Mouse (Mus musculus): ENCODE data around the gene a.

Gene a

GRCm38 (mm10) chr2:154790656-154791483, at the start of gene a, which contains the start of gene Raly:
TSS of gene a (plus strand) at chr2:154791402.
TSS of gene Raly (plus strand) at chr2:154791096.
- in situ Hi-C loops (cut with MboI), result no loop called here

GRCm38 (mm10) chr2:154742911-154743819, 48.0 kb upstream of the a start:
- in situ Hi-C loops (cut with MboI), result no loop called here

DNA sequence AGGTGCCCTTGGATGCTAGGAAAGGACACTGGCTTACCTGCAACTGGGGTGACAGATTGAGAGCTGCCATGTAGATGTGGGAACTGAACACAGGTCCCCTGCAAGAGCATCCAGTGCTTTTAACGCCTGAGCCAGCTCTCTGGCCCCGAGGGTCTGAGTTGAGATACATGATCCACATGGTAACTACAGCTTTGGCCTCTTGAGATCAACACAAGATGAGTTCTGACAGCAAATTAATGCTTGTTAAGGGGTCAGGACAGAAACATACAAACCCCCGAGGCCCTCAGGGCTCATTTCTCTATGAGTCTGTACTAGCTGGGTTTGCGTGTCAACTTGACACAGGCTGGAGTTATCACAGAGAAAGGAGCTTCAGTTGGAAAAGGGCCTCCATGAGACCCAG, 47.3 kb upstream of the a start:
- in situ Hi-C loops (cut with MboI), result no loop called here

GRCm38 (mm10) chr2:154748383-154748782, 42.8 kb upstream of the a start:
- in situ Hi-C loops (cut with MboI), result no loop called here

DNA sequence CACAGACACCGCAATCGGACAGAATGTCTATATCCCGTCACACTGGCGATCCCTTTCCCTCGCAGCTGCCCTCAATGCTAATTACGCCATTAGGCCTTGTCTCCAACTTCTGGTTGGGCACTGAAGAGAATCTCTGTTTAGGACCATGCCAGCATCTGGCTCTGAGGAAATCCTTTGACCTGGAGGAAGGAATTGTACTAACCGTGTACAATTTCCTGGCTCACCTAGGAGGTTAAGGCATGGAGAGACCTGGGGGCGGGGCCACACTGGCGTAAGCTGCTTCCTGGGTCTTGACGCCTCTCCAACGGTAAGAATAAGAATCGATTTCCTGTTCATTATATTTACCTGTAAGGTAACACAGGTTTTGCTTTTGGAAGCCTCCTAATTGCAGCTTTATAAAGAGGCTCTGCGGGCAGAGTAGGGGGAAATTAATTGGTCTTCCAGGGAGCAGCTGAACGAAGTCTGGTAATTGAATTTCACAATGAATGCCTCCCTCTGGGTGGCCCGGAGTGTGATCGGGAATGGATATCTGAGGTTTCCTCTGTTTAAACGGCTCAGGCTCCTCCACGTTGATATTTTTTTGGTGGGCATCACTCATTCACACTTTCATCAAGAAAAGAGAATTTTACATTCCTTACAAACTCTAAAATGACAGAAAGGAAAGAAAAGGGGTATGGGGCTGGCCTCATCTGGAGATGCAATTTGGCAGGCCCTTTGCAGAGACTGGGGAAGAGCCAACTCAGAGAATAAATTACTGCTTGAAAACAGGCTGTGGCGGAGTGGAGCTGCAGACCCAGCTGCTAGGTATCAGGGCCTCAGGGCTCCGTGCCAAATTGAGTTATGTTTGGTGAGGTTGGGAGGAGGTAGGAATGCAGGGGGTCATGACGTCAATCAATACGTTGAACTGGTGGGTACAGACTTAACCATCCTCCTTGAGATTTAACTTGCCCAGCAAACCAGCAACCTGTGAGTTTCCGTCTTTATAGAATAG, 41.9 kb upstream of the a start:
- in situ Hi-C loops (cut with MboI), result no loop called here

DNA sequence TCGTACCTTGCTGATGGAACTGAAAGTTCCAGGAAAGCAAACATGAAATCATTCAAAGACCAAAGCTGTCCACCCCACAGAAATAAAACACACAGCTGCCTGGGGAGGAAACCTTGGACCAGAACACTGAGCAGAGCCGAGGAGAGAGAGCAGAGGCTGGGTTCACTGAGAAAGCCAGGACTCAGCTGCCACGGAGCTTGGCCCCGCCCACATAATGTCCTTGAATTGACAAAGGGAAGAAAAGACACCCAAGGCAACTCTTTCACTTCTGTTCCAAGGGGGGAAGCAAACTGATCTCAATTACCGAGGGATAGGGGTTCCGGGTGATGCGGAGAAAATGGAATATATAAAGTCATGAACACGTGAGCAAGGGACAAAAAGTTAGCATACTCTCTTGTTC, 39.3 kb upstream of the a start:
- in situ Hi-C loops (cut with MboI), result no loop called here

DNA sequence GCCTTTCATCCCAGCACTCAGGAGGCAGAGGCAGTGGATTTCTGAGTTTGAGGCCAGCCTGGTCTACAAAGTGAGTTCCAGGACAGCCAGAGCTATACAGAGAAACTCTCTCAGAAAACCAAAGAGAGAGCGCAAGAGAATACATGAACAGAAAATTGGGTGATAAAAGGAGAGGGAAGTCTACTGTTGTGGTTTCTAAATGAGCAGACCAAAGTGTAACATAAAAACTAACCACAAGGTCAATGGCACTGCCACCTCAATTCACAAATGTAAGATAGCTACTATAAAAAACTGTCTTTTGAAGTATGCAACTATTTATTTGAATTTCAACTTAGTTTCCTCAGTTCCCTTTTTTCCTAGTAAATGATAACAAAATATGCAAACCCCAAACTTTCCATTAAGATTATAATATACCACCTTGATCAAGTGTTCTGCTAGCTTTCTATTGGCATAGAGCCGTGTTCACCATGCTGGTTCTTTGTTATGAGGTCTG, 37.1 kb upstream of the a start:
- in situ Hi-C loops (cut with MboI), result no loop called here

GRCm38 (mm10) chr2:154755791-154756190, 35.4 kb upstream of the a start:
- in situ Hi-C loops (cut with MboI), result no loop called here

GRCm38 (mm10) chr2:154757691-154758090, 33.5 kb upstream of the a start:
- in situ Hi-C loops (cut with MboI), result no loop called here

- in situ Hi-C loops (cut with MboI), result no loop called here
Observed at GRCm38 (mm10) chr2:154758454-154758853, 32.7 kb upstream of the a start.

- in situ Hi-C loops (cut with MboI), result no loop called here
Observed at GRCm38 (mm10) chr2:154763226-154763625, 28.0 kb upstream of the a start.

- in situ Hi-C loops (cut with MboI), result no loop called here
Observed at GRCm38 (mm10) chr2:154764828-154765497, 26.2 kb upstream of the a start.

- in situ Hi-C loops (cut with MboI), result no loop called here
Observed at GRCm38 (mm10) chr2:154765554-154766008, 25.6 kb upstream of the a start.

DNA sequence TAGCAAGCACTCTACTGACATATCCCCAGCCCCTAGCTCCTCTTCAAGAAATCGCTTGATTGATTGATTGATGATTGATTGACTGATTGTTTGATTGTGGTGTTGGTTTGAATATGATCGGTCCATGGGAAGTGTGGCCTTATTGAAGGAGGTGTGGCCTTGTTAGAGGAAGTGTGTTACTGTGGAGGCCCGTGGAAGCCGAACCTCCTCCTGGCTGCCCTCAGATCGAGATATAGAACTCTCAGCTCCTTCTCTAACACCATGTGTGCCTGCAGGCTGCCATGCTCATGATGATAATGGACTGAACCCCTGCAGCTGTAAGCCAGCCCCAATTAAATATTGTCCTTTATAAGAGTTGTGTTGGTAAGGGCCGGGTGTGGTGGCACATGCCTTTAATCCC, 24.2 kb upstream of the a start:
- in situ Hi-C loops (cut with MboI), result no loop called here

DNA sequence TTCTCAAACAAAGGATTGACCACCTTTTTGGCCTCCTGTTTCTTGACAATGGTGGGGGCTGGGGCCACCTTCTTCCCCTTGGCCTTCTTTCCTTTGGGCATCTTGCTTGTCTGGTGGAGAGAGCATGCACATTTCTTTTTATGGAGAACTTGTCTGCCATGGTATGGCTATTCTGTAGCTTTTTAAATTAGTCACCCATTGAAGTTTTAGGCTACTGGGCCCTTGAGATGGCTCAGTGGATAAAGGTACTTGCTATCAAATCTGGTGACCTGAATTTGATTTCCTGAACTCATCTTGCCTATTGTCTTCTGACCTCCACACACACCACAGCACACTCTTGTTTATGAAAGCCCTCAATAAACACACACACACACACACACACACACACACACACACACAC, 21.3 kb upstream of the a start, which contains the start of gene Gm14214:
Gene Gm14214, minus strand, starts transcription at position 101 of the 400 bp plus-strand sequence.
- in situ Hi-C loops (cut with MboI), result no loop called here

DNA sequence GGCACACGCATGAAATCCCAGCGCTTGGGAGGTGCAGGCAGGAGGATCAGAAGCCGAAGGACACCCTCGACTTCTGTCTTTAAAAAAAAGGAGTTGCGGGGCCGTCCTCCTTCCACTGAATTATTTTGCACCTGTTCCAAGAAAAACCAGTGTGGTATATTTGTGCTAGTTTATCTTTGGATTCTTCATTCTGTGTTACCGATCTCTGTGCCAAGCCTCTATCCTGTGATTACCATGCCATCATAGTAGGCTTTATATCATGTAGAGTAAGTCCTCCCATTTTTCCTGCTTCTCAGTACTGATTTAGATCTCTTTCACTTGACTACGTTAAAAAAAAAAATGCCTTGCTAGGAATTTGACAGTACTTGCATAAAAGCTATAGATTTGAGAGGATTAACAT, 19.6 kb upstream of the a start:
- in situ Hi-C loops (cut with MboI), result no loop called here

GRCm38 (mm10) chr2:154774032-154774431, 17.2 kb upstream of the a start:
- in situ Hi-C loops (cut with MboI), result no loop called here

DNA sequence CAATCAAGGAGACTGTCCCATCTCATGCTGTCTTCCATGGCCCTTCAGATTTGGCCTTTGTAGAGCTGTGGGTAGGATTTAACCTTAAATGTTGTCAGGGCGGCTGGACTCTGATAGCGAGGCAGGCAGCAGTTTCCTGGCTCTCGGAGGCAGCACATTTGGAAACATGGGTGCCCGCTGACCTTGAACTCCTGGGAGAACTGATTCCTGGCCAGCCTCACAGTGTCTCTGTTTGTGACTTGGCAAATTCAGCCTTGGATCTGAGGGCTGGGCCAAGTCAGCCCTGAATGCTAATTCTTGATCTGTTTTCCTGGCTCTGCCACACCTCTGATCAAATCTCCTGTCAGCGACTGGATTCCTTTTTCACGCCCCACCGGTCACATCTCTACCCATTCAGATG, 14.7 kb upstream of the a start:
- in situ Hi-C loops (cut with MboI), result no loop called here

GRCm38 (mm10) chr2:154779648-154780047, 11.6 kb upstream of the a start:
- in situ Hi-C loops (cut with MboI), result no loop called here

DNA sequence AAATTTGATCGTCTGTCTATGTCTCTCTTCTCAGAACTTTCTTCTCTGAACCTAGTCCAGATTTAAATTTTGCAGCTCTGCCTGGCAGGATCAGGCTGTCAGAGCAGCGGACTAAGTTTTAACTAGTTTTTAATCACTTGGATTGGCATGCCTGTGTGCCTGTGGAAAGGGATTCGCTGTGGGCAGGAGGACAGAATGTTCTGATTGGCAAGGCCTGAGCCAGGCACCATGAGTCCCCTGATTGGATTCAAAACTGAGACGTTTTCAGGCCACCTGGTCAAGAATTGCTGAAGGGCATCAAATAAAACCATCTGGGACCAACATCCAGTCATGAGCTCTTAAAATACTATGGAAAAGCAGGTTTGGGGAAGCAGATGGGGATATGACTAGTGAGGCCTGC, 8.8 kb upstream of the a start:
- in situ Hi-C loops (cut with MboI), result no loop called here
